Mouse (Mus musculus) hindbrain, embryonic 13.5 days (tissue): ENCODE measurements around the gene Gm20837. TPM values are rescaled to one million over a fixed set of nuclear protein-coding genes. Genes with fewer than 3 reads are reported as not detected.
"Not testable (repeated sequence)": the region's sequence is repeated elsewhere in the genome, so short reads cannot be mapped to it uniquely, and the experiment has no call there.

Source experiments
- ATAC-seq: fragments of 200-750 bp; cut with Nextera tagmentation; 2 replicates; pipeline ENCODE4 v1.8.0; 2017; ENCODE audit warnings: moderate TSS enrichment; ENCODE audit not compliant: low FRiP score
- H3K27ac ChIP-seq: fragments of 300-500 bp; sonication (generic); 2 replicates; pipeline ENCODE4 v1.5.1; 2015; ENCODE audit warnings: inconsistent platforms, mild to moderate bottlenecking, moderate library complexity
- H3K27me3 ChIP-seq: fragments of 300-500 bp; sonication (generic); 2 replicates; pipeline ENCODE4 v1.6.1; 2015; ENCODE audit warnings: mild to moderate bottlenecking, inconsistent platforms
- H3K36me3 ChIP-seq: fragments of 300-500 bp; sonication (generic); 2 replicates; pipeline ENCODE4 v1.6.1; 2015; ENCODE audit warnings: mild to moderate bottlenecking, inconsistent platforms
- H3K4me1 ChIP-seq: fragments of 300-500 bp; sonication (generic); replicated peaks from 2 replicates; pipeline ENCODE4 v1.6.1; 2015; ENCODE audit warnings: inconsistent platforms
- H3K4me2 ChIP-seq: fragments of 300-500 bp; sonication (generic); 2 replicates; pipeline ENCODE4 v1.6.1; 2015; ENCODE audit warnings: inconsistent platforms, mild to moderate bottlenecking, moderate library complexity
- H3K4me3 ChIP-seq: fragments of 300-500 bp; sonication (generic); 2 replicates; pipeline ENCODE4 v1.5.1; 2015; ENCODE audit warnings: mild to moderate bottlenecking, inconsistent platforms
- H3K9ac ChIP-seq: fragments of 300-500 bp; sonication (generic); 2 replicates; pipeline ENCODE4 v1.6.1; 2015; ENCODE audit warnings: mild to moderate bottlenecking, inconsistent platforms
- H3K9me3 ChIP-seq: fragments of 300-500 bp; sonication (generic); 2 replicates; pipeline ENCODE4 v1.6.1; 2016; ENCODE audit warnings: inconsistent platforms
- WGBS: fragments of 180-500 bp; shearing (Covaris S2); methylation state at CpG from one replicate; pipeline ENCODE4 v1.1.7; 2015; 5-methylcytosine and 5-hydroxymethylcytosine counted together
- polyA plus RNA-seq: library from polyadenylated mRNA; unstranded; fragments of >200 nt; fragmentation: Nextera tagmentation; extraction: Ambion mirVana; gene quantifications from 2 replicates; pipeline ENCODE4 v1.2.1, GENCODE M21; 2015

The Gm20837 gene
- not detected in 2 replicates for polyA plus RNA-seq

GRCm38 (mm10) chrY:90400948-90401347 is at the start of gene Gm20837:
Gene Gm20837 (plus strand): TSS chrY:90401248.
- not testable (repeated sequence) for H3K4me1 ChIP-seq, H3K36me3 ChIP-seq, H3K4me3 ChIP-seq, H3K4me2 ChIP-seq, H3K9me3 ChIP-seq, ATAC-seq, H3K27ac ChIP-seq, H3K27me3 ChIP-seq, H3K9ac ChIP-seq
- no CpG with 5 or more reads among the region's 7 CpGs for WGBS
